Mouse (Mus musculus) hindbrain, embryonic 16.5 days (tissue): Measurements from ENCODE around the gene Lrrc72. TPM values are rescaled to one million over a fixed set of nuclear protein-coding genes. Genes with fewer than 3 reads are reported as not detected.

ENCODE experiments used
- ATAC-seq: fragments of 200-750 bp; cut with Nextera tagmentation; 2 replicates; pipeline ENCODE4 v1.8.0; 2017; ENCODE audit warnings: moderate TSS enrichment, moderate library complexity
- H3K27ac ChIP-seq: fragments of 300-500 bp; sonication (generic); 2 replicates; pipeline ENCODE4 v1.5.1; 2014; ENCODE audit warnings: low read depth, mild to moderate bottlenecking, control low read depth, low read length, moderate library complexity
- H3K27me3 ChIP-seq: fragments of 300-500 bp; sonication (generic); replicated peaks from 2 replicates; pipeline ENCODE4 v1.6.1; 2014; ENCODE audit warnings: low read length; ENCODE audit not compliant: control insufficient read depth, insufficient read depth
- H3K36me3 ChIP-seq: fragments of 300-500 bp; sonication (generic); 2 replicates; pipeline ENCODE4 v1.6.1; 2014; ENCODE audit warnings: mild to moderate bottlenecking, low read length, moderate library complexity, mixed read lengths; ENCODE audit not compliant: control insufficient read depth, insufficient read depth
- H3K4me1 ChIP-seq: fragments of 300-500 bp; sonication (generic); 2 replicates; pipeline ENCODE4 v1.6.1; 2014; ENCODE audit warnings: low read depth, low read length; ENCODE audit not compliant: control insufficient read depth, insufficient read depth
- H3K4me2 ChIP-seq: fragments of 300-500 bp; sonication (generic); 2 replicates; pipeline ENCODE4 v1.6.1; 2014; ENCODE audit warnings: mild to moderate bottlenecking, low read length, control low read depth, moderate library complexity
- H3K4me3 ChIP-seq: fragments of 300-500 bp; sonication (generic); 2 replicates; pipeline ENCODE4 v1.5.1; 2014; ENCODE audit warnings: mild to moderate bottlenecking, low read length, control low read depth, moderate library complexity
- H3K9ac ChIP-seq: fragments of 300-500 bp; sonication (generic); 2 replicates; pipeline ENCODE4 v1.6.1; 2014; ENCODE audit warnings: low read depth, mild to moderate bottlenecking, control low read depth, low read length, moderate library complexity
- H3K9me3 ChIP-seq: fragments of 300-500 bp; sonication (generic); 2 replicates; pipeline ENCODE4 v1.6.1; 2014; ENCODE audit warnings: mild to moderate bottlenecking, low read length, moderate library complexity; ENCODE audit not compliant: control insufficient read depth
- WGBS: fragments of 180-500 bp; shearing (Covaris S2); extraction: QIAGEN DNeasy Blood & Tissue Kit; methylation state at CpG from one replicate; pipeline ENCODE4 v1.1.7; 2014; 5-methylcytosine and 5-hydroxymethylcytosine counted together
- polyA plus RNA-seq: library from polyadenylated mRNA; unstranded; fragments of >200 nt; fragmentation: Nextera tagmentation; extraction: Ambion mirVana; gene quantifications from 2 replicates; pipeline ENCODE4 v1.2.1, GENCODE M21; 2015

Lrrc72 gene
- polyA plus RNA-seq, 1 experiment from 2014 or later = not detected

DNA sequence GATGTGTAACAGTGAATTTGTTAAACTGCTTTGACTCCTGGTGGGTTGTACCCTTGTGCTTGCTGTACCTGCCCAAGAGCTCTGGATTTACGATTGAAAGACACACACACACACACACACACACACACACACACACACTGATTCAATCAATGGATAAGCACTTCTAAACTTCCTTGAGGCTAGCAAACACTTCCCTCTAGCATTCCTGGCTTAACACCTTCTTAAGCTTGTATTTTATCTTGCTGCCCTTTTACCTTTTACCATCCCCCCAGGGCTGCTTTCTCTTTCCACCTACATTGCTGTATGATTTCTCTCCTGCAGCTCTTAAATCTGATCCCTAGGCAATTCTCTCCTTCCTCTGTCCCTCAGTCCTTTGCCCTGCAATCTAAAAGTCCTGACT is 87.9 kb downstream of the Lrrc72 start:
- no peaks in the 10 kb centered on the region for H3K27me3 ChIP-seq
- no peaks in the 10 kb centered on the region for H3K4me1 ChIP-seq
- no peak overlapping the region for H3K27ac ChIP-seq
- H3K4me2 ChIP-seq = no peak overlapping the region
- no peaks in the 10 kb centered on the region for H3K9me3 ChIP-seq
- no peak overlapping the region for H3K9ac ChIP-seq
- no peak overlapping the region for H3K4me3 ChIP-seq
- WGBS = 89% methylated on average over 1 of the region's 1 CpGs
- no peaks in the 10 kb centered on the region for H3K36me3 ChIP-seq
- ATAC-seq = no peak

DNA sequence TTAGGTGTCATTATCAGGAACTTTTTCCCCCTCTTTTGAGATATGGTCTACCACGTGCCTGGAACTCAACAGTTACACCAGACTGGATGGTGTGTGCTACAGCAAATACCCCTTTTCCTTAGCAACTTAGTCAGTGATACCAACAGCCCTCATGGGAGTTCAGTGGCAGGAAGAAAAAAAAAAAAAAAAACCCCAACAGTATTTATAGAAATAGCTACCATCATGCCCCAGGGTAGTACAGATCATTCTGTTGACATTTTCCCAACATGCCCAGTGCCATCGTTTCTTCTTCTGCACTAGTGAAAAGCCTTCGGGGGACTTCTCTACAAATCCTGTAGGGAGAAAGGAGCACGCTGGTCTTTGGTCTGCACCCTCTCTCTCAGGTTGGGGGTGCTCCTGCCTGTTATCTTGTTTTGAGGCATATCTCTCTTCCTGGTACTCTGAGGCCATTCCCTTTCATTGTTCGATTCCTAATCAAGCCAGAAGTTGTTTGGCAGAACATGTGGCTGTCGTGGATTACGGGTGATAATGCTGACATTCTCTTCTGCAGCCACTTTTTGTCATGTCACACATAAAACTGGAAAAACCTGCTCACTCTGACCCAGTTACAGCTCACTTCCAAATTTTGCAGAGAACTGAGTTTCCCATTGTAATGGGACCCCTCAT is 88.9 kb downstream of the Lrrc72 start:
- Histone ChIP-seq H3K27ac (no peak overlapping the region), H3K4me3 (no peak overlapping the region), H3K9me3 (no peaks in the 10 kb centered on the region), H3K4me1 (no peaks in the 10 kb centered on the region; the same call in 1 of the 2 replicates), H3K36me3 (no peaks in the 10 kb centered on the region), H3K27me3 (no peaks in the 10 kb centered on the region), H3K4me2 (no peak overlapping the region), H3K9ac (no peak overlapping the region)
- WGBS = 93% methylated on average over 7 of the region's 7 CpGs
- no peak for ATAC-seq

Other genes starting within 250 kb of the Lrrc72 start
- gene Tspan13, start 210.9 kb downstream of the Lrrc72 start, polyA plus RNA-seq = 378 and 391 TPM in 2 replicates
- gene Ankmy2, start 96.3 kb downstream of the Lrrc72 start, polyA plus RNA-seq = 78.6 and 81.0 TPM in 2 replicates
- 330 and 343 TPM in 2 replicates for gene Bzw2, start 95.3 kb downstream of the Lrrc72 start, polyA plus RNA-seq
- gene Sostdc1, start 60.7 kb upstream of the Lrrc72 start, polyA plus RNA-seq = 32.8 and 36.1 TPM in 2 replicates
- 13.6 and 13.9 TPM in 2 replicates for gene Ispd, start 128.1 kb upstream of the Lrrc72 start, polyA plus RNA-seq
- gene D630036H23Rik, start 128.8 kb upstream of the Lrrc72 start, polyA plus RNA-seq = 2.1 TPM in 2 replicates